Mouse (Mus musculus): ENCODE results near the gene Cd244a. TPM values are rescaled to one million over a fixed set of nuclear protein-coding genes. Genes with fewer than 3 reads are reported as not detected.

The Cd244a gene
- polyA plus RNA-seq (2012; rRNA removed): 0.11 and 0.17 TPM in 2 replicates

DNA sequence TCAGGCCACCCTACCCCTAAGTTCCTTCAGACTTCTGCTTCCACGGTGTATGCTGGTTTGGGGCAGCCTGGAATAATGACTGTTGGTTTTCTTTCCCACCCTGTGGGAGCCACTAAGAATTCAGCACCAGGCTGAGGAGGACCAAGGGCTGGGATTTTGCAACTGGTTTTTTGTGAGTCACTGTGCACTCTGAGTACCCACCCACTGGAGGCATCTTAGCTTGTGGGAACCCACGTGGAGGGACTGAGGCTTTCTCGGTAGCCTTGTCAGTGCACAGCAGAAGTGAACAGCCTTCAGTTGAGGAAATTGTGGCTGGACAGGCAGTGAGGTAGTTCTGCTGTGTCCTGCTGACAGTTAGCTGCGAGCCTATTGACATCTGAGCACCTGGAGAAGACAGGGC lies at the start of gene Cd244a:
Gene Cd244a (plus strand): TSS at position 296 of the 400 bp plus-strand sequence.

DNA sequence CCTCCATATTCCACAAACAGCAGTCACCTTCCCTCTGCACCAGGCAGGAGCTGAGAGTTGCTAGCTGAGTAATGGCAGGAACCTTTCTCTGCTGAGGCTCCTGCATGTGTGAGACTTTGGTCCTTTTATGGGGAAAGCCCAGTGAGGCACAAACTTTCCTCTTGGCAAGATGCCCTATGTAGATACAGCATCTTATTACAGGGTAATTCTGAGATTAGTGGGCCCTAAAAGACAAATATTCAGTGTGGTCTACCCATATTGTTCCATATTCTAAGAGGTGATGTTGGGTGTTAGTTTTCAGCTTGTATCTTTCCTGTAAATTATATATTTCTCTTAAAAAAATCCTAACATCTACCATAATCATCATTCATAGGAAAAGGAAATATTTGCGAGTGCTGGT lies 23.8 kb upstream of the Cd244a start, which contains the start of gene Itln1:
Gene Itln1 (minus strand): TSS at position 101 of the 400 bp plus-strand sequence.

DNA sequence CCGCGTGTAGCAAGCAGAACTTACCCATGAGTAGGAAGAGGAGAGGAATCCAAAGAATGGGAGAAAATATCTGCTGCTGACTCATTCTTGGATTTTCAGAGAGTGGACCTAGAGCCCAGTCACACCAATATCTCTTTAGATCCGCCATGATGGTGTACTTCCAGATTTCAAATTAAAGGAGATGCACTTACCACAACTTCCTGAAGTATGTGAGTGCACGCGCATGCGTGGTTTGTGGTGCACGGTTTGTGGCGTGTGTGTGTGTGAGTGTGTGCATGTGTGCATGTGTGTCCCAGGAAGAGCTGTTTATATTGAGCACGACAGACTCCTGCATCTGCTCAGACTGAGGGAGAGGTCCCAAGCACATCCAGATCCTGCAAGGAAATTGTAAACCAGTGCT lies 48.2 kb downstream of the Cd244a start, which contains the start of gene Ly9:
Gene Ly9 (minus strand): TSS at position 235 of the 400 bp plus-strand sequence.

DNA sequence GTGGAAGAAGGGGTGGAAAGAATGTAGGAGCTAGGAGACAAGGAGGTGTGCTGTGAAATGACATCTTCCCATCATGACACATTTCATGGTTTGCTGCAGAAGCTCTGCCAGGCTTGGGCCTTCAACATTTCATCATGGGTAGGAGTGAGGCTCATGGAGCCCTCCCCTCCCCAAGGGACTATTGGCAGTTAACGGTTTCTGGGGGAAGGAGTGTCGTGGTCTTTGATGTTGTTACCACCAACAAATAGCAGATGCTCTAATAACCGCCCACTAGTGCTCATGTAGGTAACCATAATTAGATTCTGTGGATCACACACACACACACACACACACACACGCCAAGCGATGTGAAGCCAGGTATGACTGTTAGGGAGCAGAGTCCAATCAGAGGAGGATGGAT lies 93.7 kb downstream of the Cd244a start, which contains the start of gene Slamf7:
Gene Slamf7 (minus strand): TSS at position 302 of the 400 bp plus-strand sequence.

Other genes with a start within 250 kb of the Cd244a start
- gene Dedd, start 230.0 kb upstream of the Cd244a start, polyA plus RNA-seq (2012; rRNA removed): 15.6 and 18.6 TPM in 2 replicates
- 20.0 and 23.2 TPM in 2 replicates for gene Nit1, start 213.5 kb upstream of the Cd244a start, polyA plus RNA-seq (2012; rRNA removed)
- 41.8 and 44.2 TPM in 2 replicates for gene Pfdn2, start 213.5 kb upstream of the Cd244a start, polyA plus RNA-seq (2012; rRNA removed)
- 0.23 and 0.24 TPM in 2 replicates for gene Klhdc9, start 198.4 kb upstream of the Cd244a start, polyA plus RNA-seq (2012; rRNA removed)
- 0.06 and 0.21 TPM in 2 replicates for gene Nectin4, start 189.1 kb upstream of the Cd244a start, polyA plus RNA-seq (2012; rRNA removed)
- 2.7 and 3.5 TPM in 2 replicates for gene Arhgap30, start 170.2 kb upstream of the Cd244a start, polyA plus RNA-seq (2012; rRNA removed)
- gene Usf1, start 147.9 kb upstream of the Cd244a start, polyA plus RNA-seq (2012; rRNA removed): 13.6 and 16.4 TPM in 2 replicates
- 0.86 and 0.90 TPM in 2 replicates for gene Tstd1, start 140.3 kb upstream of the Cd244a start, polyA plus RNA-seq (2012; rRNA removed)
- gene F11r, start 121.7 kb upstream of the Cd244a start, polyA plus RNA-seq (2012; rRNA removed): 12.0 and 13.4 TPM in 2 replicates
- 2.0 and 2.4 TPM in 2 replicates for gene Alyref2, start 55.7 kb upstream of the Cd244a start, polyA plus RNA-seq (2012; rRNA removed)
- not detected in 2 replicates for gene Itln1, start 23.9 kb upstream of the Cd244a start, polyA plus RNA-seq (2012; rRNA removed)
- 1.1 and 1.5 TPM in 2 replicates for gene Ly9, start 48.2 kb downstream of the Cd244a start, polyA plus RNA-seq (2012; rRNA removed)
- gene Slamf7, start 93.8 kb downstream of the Cd244a start, polyA plus RNA-seq (2012; rRNA removed): 0.02 and 0.06 TPM in 2 replicates
- gene Cd48, start 122.8 kb downstream of the Cd244a start, polyA plus RNA-seq (2012; rRNA removed): 4.7 and 6.8 TPM in 2 replicates
- gene Slamf1, start 207.9 kb downstream of the Cd244a start, polyA plus RNA-seq (2012; rRNA removed): 1.6 and 1.8 TPM in 2 replicates